Mouse (Mus musculus): ENCODE measurements at regions not wholly inside any gene's neighbourhood (a gene's known extent, or its start where the extent isn't known, plus 50 kb on each side); places are given as distances from the start of the nearest gene placed in this dataset.

- TF ChIP-seq POLR2A (IDR thresholded peaks at IDR 0.05; ENCODE audit: control insufficient read depth in 1 of 2, insufficient read depth in 1 of 2, low read depth in 1 of 2, low read length in 2 of 2, poor library complexity in 1 of 2) (no peak), ETS1 (IDR thresholded peaks at IDR 0.05; ENCODE audit: low read depth, low read length) (no peak), MYB (IDR thresholded peaks at IDR 0.05; ENCODE audit: low read depth, low read length) (no peak), CHD2 (IDR thresholded peaks at IDR 0.05; ENCODE audit: low read length) (no peak), CTCF (IDR thresholded peaks at IDR 0.05 in 2 of 3, conservative IDR thresholded peaks at IDR 0.05 in 1 of 3; ENCODE audit: control insufficient read depth in 1 of 3, insufficient read depth in 1 of 3, low read depth in 2 of 3, low read length in 3 of 3, poor library complexity in 1 of 3, severe bottlenecking in 1 of 3) (no peak), SMC3 (IDR thresholded peaks at IDR 0.05; ENCODE audit: low read depth, low read length) (no peak), POLR2AphosphoS2 (IDR thresholded peaks at IDR 0.05; ENCODE audit: low read length) (no peak), USF1 (IDR thresholded peaks at IDR 0.05; ENCODE audit: low read depth, low read length) (no peak), ZMIZ1 (IDR thresholded peaks at IDR 0.05; ENCODE audit: low read depth, low read length) (no peak), EP300 (IDR thresholded peaks at IDR 0.05; ENCODE audit: low read depth in 1 of 2, low read length in 2 of 2) (no peak), ZC3H11A (IDR thresholded peaks at IDR 0.05; ENCODE audit: low read depth, low read length) (no peak)
Measured at GRCm38 (mm10) chr16:5700731-5701255, 184.4 kb upstream of the Rbfox1 start.
